Mouse (Mus musculus) hindbrain, postnatal 0 days (tissue): ENCODE results near the gene C1qtnf1. TPM values are rescaled to one million over a fixed set of nuclear protein-coding genes. Genes with fewer than 3 reads are reported as not detected.
A peak's percentile ranks its signal among the peaks of the same experiment; 100 is the strongest.
"Not testable (repeated sequence)": the region's sequence is repeated elsewhere in the genome, so short reads cannot be mapped to it uniquely, and the experiment has no call there.

Experiments
- ATAC-seq: fragments of 200-750 bp; cut with Nextera tagmentation; 2 replicates; pipeline ENCODE4 v1.8.0; 2017; ENCODE audit warnings: mild to moderate bottlenecking, moderate TSS enrichment, moderate library complexity
- DNase-seq: peaks from one replicate; pipeline ENCODE4 v3.0.0-alpha.2; 2015; ENCODE audit warnings: low spot score
- H3K27ac ChIP-seq: fragments of 300-500 bp; sonication (generic); 2 replicates; pipeline ENCODE4 v1.5.1; 2014; ENCODE audit warnings: mild to moderate bottlenecking
- H3K27me3 ChIP-seq: fragments of 300-500 bp; sonication (generic); 2 replicates; pipeline ENCODE4 v1.6.1; 2014; ENCODE audit warnings: low read length, mixed read lengths; ENCODE audit not compliant: insufficient read depth
- H3K36me3 ChIP-seq: fragments of 300-500 bp; sonication (generic); 2 replicates; pipeline ENCODE4 v1.6.1; 2014; ENCODE audit warnings: low read length, mixed read lengths; ENCODE audit not compliant: insufficient read depth
- H3K4me1 ChIP-seq: fragments of 300-500 bp; sonication (generic); 2 replicates; pipeline ENCODE4 v1.6.1; 2014; ENCODE audit warnings: antibody characterized with exemption, low read length, mixed read lengths; ENCODE audit not compliant: insufficient read depth
- H3K4me2 ChIP-seq: fragments of 300-500 bp; sonication (generic); 2 replicates; pipeline ENCODE4 v1.6.1; 2014; ENCODE audit warnings: low read depth, mild to moderate bottlenecking, low read length, moderate library complexity, mixed read lengths
- H3K4me3 ChIP-seq: fragments of 300-500 bp; sonication (generic); 2 replicates; pipeline ENCODE4 v1.5.1; 2014; ENCODE audit warnings: low read length
- H3K9ac ChIP-seq: fragments of 300-500 bp; sonication (generic); replicated peaks from 2 replicates; pipeline ENCODE4 v1.6.1; 2014; ENCODE audit warnings: mild to moderate bottlenecking, low read length, moderate library complexity, mixed read lengths
- H3K9me3 ChIP-seq: fragments of 300-500 bp; sonication (generic); 2 replicates; pipeline ENCODE4 v1.6.1; 2016; ENCODE audit warnings: low read length, mixed read lengths
- CTCF ChIP-seq: IDR thresholded peaks from 2 replicates; pipeline ENCODE4 v1.5.1; 2016; ENCODE audit warnings: antibody characterized with exemption, control low read depth, low read depth
- WGBS: fragments of 180-500 bp; shearing (Covaris S2); extraction: QIAGEN DNeasy Blood & Tissue Kit; methylation state at CpG from one replicate; pipeline ENCODE4 v1.1.7; 2014; 5-methylcytosine and 5-hydroxymethylcytosine counted together
- polyA plus RNA-seq: library from polyadenylated mRNA; unstranded; fragments of >200 nt; fragmentation: Nextera tagmentation; extraction: Ambion mirVana; gene quantifications from 2 replicates; pipeline ENCODE4 v1.2.1, GENCODE M21; 2015
- total RNA-seq: library from RNA; depleted of rRNA; stranded (reverse); fragments of >200 nt; gene quantifications from 2 replicates; pipeline ENCODE4 v1.2.3, GENCODE M21; 2014; rRNA removed

Gene C1qtnf1
- total RNA-seq (5.4 TPM in 2 replicates), polyA plus RNA-seq (3.5 and 4.3 TPM in 2 replicates)

GRCm38 (mm10) chr11:118427986-118428385 is at the start of gene C1qtnf1:
Gene C1qtnf1 (plus strand): TSS chr11:118428203.
- Histone ChIP-seq H3K9me3 (no peaks in the 10 kb centered on the region), H3K4me3 (peak within 1 kb of the TSS; percentile 17), H3K27ac (peak within 1 kb of the TSS; percentile 32; the same call in 1 of the 2 replicates), H3K9ac (0 out of 2 replicates have a peak within 1 kb of the TSS, but pooled peaks have one; percentile 25), H3K27me3 (no peaks in the 10 kb centered on the region), H3K4me1 (peaks cover 10% of the 10 kb centered on the region), H3K36me3 (no peaks in the 10 kb centered on the region), H3K4me2 (peak within 1 kb of the TSS; percentile 45)
- TF ChIP-seq CTCF, result peak; percentile 15; the same call in 1 of the 2 replicates
- WGBS, result 3% methylated on average over 8 of the region's 8 CpGs
- DNase-seq (peak; percentile 50), ATAC-seq (no peak)

DNA sequence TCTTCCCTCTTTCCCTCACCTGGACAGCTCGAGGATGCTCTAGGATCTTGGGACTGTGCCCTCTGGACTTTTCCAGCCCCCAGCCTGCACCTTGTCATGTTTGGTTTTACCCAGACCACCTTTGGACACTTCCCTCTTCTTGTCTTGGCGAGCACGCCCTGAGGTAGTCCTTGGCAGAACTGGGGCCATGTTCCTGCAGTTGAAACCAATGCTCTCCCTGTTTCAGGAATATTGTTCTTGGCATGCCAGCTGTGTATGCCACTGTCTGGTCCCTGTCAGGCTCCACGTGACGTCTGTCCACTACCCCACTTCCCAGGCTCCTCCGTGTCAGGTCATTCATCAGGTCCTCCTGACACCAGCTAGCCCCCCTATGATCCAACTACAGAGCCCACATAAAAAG is 49.3 kb upstream of the C1qtnf1 start:
- no peak overlapping the region for H3K27ac ChIP-seq
- no peaks in the 10 kb centered on the region for H3K4me1 ChIP-seq
- no peak for TF ChIP-seq CTCF
- H3K9ac ChIP-seq, result no peak overlapping the region
- H3K4me3 ChIP-seq, result no peak overlapping the region
- no peaks in the 10 kb centered on the region for H3K9me3 ChIP-seq
- 73% methylated on average over 6 of the region's 6 CpGs for WGBS
- ATAC-seq, result no peak
- no peaks in the 10 kb centered on the region for H3K27me3 ChIP-seq
- H3K36me3 ChIP-seq, result no peaks in the 10 kb centered on the region
- no peak for DNase-seq
- no peak overlapping the region for H3K4me2 ChIP-seq

- Histone ChIP-seq H3K9me3 (no peaks in the 10 kb centered on the region), H3K9ac (no peak overlapping the region), H3K27me3 (no peaks in the 10 kb centered on the region), H3K4me2 (no peak overlapping the region), H3K27ac (no peak overlapping the region), H3K4me3 (no peak overlapping the region), H3K4me1 (no peaks in the 10 kb centered on the region), H3K36me3 (no peaks in the 10 kb centered on the region)
- TF ChIP-seq CTCF, result peak; percentile 88
- 39% methylated on average over 11 of the region's 11 CpGs for WGBS
- ATAC-seq (peak; percentile 85), DNase-seq (peak; percentile 91)
These were observed 48.6 kb upstream of the C1qtnf1 start for GRCm38 (mm10) chr11:118379251-118380009.

DNA sequence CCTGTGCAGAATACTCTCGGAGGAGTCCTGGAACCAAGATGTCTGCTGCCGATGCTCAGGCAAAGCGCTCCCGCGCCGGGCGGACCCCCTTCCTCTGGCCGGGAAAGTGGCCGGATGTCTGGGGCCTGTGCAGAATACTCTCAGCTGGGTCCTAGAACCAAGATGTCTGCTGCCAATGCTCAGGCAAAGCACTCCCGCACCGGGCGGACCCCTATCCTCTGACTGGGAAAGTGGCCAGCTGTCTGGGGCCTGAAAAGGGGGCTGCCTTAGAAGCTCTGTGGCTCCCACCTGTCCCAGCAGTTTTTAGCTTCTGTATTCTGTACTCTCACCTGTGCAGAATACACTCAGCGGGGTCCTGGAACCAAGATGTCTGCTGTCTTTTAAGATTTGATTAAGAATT is 40.2 kb upstream of the C1qtnf1 start:
- H3K27ac ChIP-seq, H3K27me3 ChIP-seq, H3K4me1 ChIP-seq, H3K9ac ChIP-seq, H3K4me3 ChIP-seq, H3K36me3 ChIP-seq, DNase-seq, H3K4me2 ChIP-seq, ATAC-seq, H3K9me3 ChIP-seq: not testable (repeated sequence)
- 82% methylated on average over 13 of the region's 13 CpGs for WGBS

- no peak for ATAC-seq
- 71% methylated on average over 5 of the region's 5 CpGs for WGBS
- TF ChIP-seq CTCF, result no peak
- H3K9me3 ChIP-seq, result no peaks in the 10 kb centered on the region
- H3K9ac ChIP-seq, result no peak overlapping the region
- H3K36me3 ChIP-seq, result no peaks in the 10 kb centered on the region
- H3K27ac ChIP-seq, result no peak overlapping the region
- H3K4me3 ChIP-seq, result no peak overlapping the region
- H3K4me2 ChIP-seq, result no peak overlapping the region
- no peaks in the 10 kb centered on the region for H3K4me1 ChIP-seq
- no peaks in the 10 kb centered on the region for H3K27me3 ChIP-seq
- no peak for DNase-seq
These were observed 34.0 kb upstream of the C1qtnf1 start for GRCm38 (mm10) chr11:118393991-118394390.

GRCm38 (mm10) chr11:118394538-118394937 is 33.5 kb upstream of the C1qtnf1 start:
- H3K9ac ChIP-seq, result no peak overlapping the region
- H3K4me2 ChIP-seq, result no peak overlapping the region
- H3K27me3 ChIP-seq, result no peaks in the 10 kb centered on the region
- H3K9me3 ChIP-seq, result no peaks in the 10 kb centered on the region
- H3K36me3 ChIP-seq, result no peaks in the 10 kb centered on the region
- no peak overlapping the region for H3K4me3 ChIP-seq
- DNase-seq, result no peak
- H3K27ac ChIP-seq, result no peak overlapping the region
- WGBS, result 38% methylated on average over 6 of the region's 6 CpGs
- TF ChIP-seq CTCF, result no peak
- no peaks in the 10 kb centered on the region for H3K4me1 ChIP-seq
- ATAC-seq, result no peak
